Mouse (Mus musculus) adrenal gland, postnatal 10 days (tissue): Measurements from ENCODE around the gene Gm11639. TPM values are rescaled to one million over a fixed set of nuclear protein-coding genes. Genes with fewer than 3 reads are reported as not detected.

Experiments
- DNase-seq: peaks from one replicate; pipeline ENCODE4 v3.0.0; 2021; ENCODE audit warnings: mixed read lengths
- total RNA-seq, 2 experiments: library from RNA; stranded (reverse); gene quantifications; 2 replicates each; pipeline ENCODE4 v1.2.3; 2021

The Gm11639 gene
- total RNA-seq, 2 experiments from 2014 or later: 0.12 TPM

- DNase-seq: peak; percentile 81
These were observed 467.7 kb downstream of the Gm11639 start for GRCm38 (mm10) chr11:105153068-105153833.

GRCm38 (mm10) chr11:105155915-105156314 is 470.4 kb downstream of the Gm11639 start:
- no peak for DNase-seq

GRCm38 (mm10) chr11:105156748-105157267 is 471.3 kb downstream of the Gm11639 start:
- DNase-seq: no peak

- no peak for DNase-seq
These were observed 472.5 kb downstream of the Gm11639 start for GRCm38 (mm10) chr11:105158047-105158446.

- no peak for DNase-seq
These were observed 474.3 kb downstream of the Gm11639 start for GRCm38 (mm10) chr11:105159673-105160360.

GRCm38 (mm10) chr11:105161411-105161810 is 475.9 kb downstream of the Gm11639 start:
- no peak for DNase-seq

- no peak for DNase-seq
These were observed 479.3 kb downstream of the Gm11639 start for GRCm38 (mm10) chr11:105164516-105165510.

GRCm38 (mm10) chr11:105166780-105167179 is 481.3 kb downstream of the Gm11639 start:
- no peak for DNase-seq

Other genes starting within 250 kb of the Gm11639 start
- gene Kansl1, start 216.8 kb upstream of the Gm11639 start, total RNA-seq: 10 to 100 TPM; 40.9 to 46.3 TPM
- gene Cdc27, start 135.1 kb upstream of the Gm11639 start, total RNA-seq: 10 to 100 TPM; 53.0 to 57.6 TPM
- 10 to 100 TPM in 1 of 2 experiments, 1 to 10 TPM in 1; 5.2 to 11.4 TPM for gene Myl4, start 135.0 kb upstream of the Gm11639 start, total RNA-seq
- 10 to 100 TPM in 1 of 2 experiments, 1 to 10 TPM in 1; 9.4 to 15.4 TPM for gene Itgb3, start 77.7 kb upstream of the Gm11639 start, total RNA-seq